Mouse (Mus musculus) liver, embryonic 13.5 days (tissue): ENCODE measurements around the gene Zscan4-ps3. TPM values are rescaled to one million over a fixed set of nuclear protein-coding genes. Genes with fewer than 3 reads are reported as not detected.
"Not testable (repeated sequence)": the region's sequence is repeated elsewhere in the genome, so short reads cannot be mapped to it uniquely, and the experiment has no call there.

Experiments used
- ATAC-seq: fragments of 200-750 bp; cut with Nextera tagmentation; 2 replicates; pipeline ENCODE4 v1.8.0; 2017; ENCODE audit warnings: low read depth, mild to moderate bottlenecking, moderate number of reproducible peaks, moderate library complexity
- DNase-seq: peaks from one replicate; pipeline ENCODE4 v3.0.0; 2022
- H3K27ac ChIP-seq: fragments of 300-500 bp; sonication (generic); 2 replicates; pipeline ENCODE4 v1.5.1; 2015; ENCODE audit warnings: moderate library complexity, mild to moderate bottlenecking, inconsistent platforms
- H3K27me3 ChIP-seq: fragments of 300-500 bp; sonication (generic); 2 replicates; pipeline ENCODE4 v1.6.1; 2015; ENCODE audit warnings: mild to moderate bottlenecking, inconsistent platforms
- H3K36me3 ChIP-seq: fragments of 300-500 bp; sonication (generic); 2 replicates; pipeline ENCODE4 v1.6.1; 2015; ENCODE audit warnings: mild to moderate bottlenecking, inconsistent platforms
- H3K4me1 ChIP-seq: fragments of 300-500 bp; sonication (generic); replicated peaks from 2 replicates; pipeline ENCODE4 v1.6.1; 2015; ENCODE audit warnings: inconsistent platforms
- H3K4me2 ChIP-seq: fragments of 300-500 bp; sonication (generic); 2 replicates; pipeline ENCODE4 v1.6.1; 2015; ENCODE audit warnings: inconsistent platforms, mild to moderate bottlenecking, moderate library complexity
- H3K4me3 ChIP-seq: fragments of 300-500 bp; sonication (generic); replicated peaks from 2 replicates; pipeline ENCODE4 v1.5.1; 2015; ENCODE audit warnings: mild to moderate bottlenecking, inconsistent platforms
- H3K9ac ChIP-seq: fragments of 300-500 bp; sonication (generic); 2 replicates; pipeline ENCODE4 v1.6.1; 2015; ENCODE audit warnings: mild to moderate bottlenecking, inconsistent platforms
- H3K9me3 ChIP-seq: fragments of 300-500 bp; sonication (generic); replicated peaks from 2 replicates; pipeline ENCODE4 v1.6.1; 2016; ENCODE audit warnings: inconsistent platforms
- WGBS: fragments of 180-500 bp; shearing (Covaris S2); methylation state at CpG from one replicate; pipeline ENCODE4 v1.1.7; 2015; ENCODE audit not compliant: insufficient replicate concordance; 5-methylcytosine and 5-hydroxymethylcytosine counted together
- polyA plus RNA-seq: library from polyadenylated mRNA; unstranded; fragments of >200 nt; fragmentation: Nextera tagmentation; extraction: Ambion mirVana; gene quantifications from 2 replicates; pipeline ENCODE4 v1.2.1, GENCODE M21; 2015

Gene Zscan4-ps3
- polyA plus RNA-seq, result not detected in 2 replicates

DNA sequence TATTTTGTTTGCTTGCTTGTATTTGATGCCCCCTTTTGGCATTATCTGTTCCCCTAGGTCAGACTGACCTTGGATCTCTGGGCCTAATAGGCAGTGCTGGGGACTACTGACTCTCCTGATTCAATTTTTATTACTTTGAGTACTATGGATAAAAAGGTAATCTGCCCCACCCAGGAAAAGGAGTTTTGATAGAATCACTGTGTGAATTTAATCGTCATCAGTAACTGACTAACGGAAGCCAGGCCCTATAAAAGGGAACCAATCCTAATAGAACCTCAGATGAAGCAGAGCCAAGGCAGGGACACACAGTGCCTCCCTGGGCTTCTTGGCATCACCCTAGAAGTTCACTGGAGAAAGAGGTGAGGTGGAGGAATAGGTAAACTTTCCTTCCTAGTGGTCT lies at the start of gene Zscan4-ps3:
Gene Zscan4-ps3, plus strand, starts transcription at position 301 of the 400 bp plus-strand sequence.
- not testable (repeated sequence) for H3K9me3 ChIP-seq, H3K4me1 ChIP-seq, H3K9ac ChIP-seq, H3K27ac ChIP-seq, H3K36me3 ChIP-seq, H3K4me2 ChIP-seq, ATAC-seq, H3K4me3 ChIP-seq, H3K27me3 ChIP-seq, DNase-seq
- 52% methylated on average over 2 of the region's 2 CpGs for WGBS

GRCm38 (mm10) chr7:11617082-11617481 lies 8.0 kb downstream of the Zscan4-ps3 start:
- DNase-seq, result not testable (repeated sequence)

More at GRCm38 (mm10) chr7:11617082-11617481, 8.0 kb downstream of the Zscan4-ps3 start:
- H3K27me3 ChIP-seq, ATAC-seq, H3K4me3 ChIP-seq, H3K4me1 ChIP-seq, H3K27ac ChIP-seq, H3K9ac ChIP-seq, H3K4me2 ChIP-seq, H3K9me3 ChIP-seq, H3K36me3 ChIP-seq: not testable (repeated sequence)
- 6% methylated on average over 8 of the region's 8 CpGs for whole genome bisulfite sequencing

Other genes starting within 250 kb of the Zscan4-ps3 start
- gene Zscan4f, start 211.4 kb upstream of the Zscan4-ps3 start, polyA plus RNA-seq, result not detected in 2 replicates
- not detected in 2 replicates for gene Zscan4-ps2, start 95.0 kb upstream of the Zscan4-ps3 start, polyA plus RNA-seq
- gene Vmn1r72, start 70.8 kb downstream of the Zscan4-ps3 start, polyA plus RNA-seq, result not detected in 2 replicates
- gene Vmn1r73, start 121.0 kb downstream of the Zscan4-ps3 start, polyA plus RNA-seq, result not detected in 2 replicates
- not detected in 2 replicates for gene Vmn1r74, start 224.7 kb downstream of the Zscan4-ps3 start, polyA plus RNA-seq